Mouse (Mus musculus) forebrain, embryonic 13.5 days (tissue): Measurements from ENCODE around the gene Cdk19. TPM values are rescaled to one million over a fixed set of nuclear protein-coding genes. Genes with fewer than 3 reads are reported as not detected.
A peak's percentile ranks its signal among the peaks of the same experiment; 100 is the strongest.

Source experiments
- ATAC-seq: fragments of 200-750 bp; cut with Nextera tagmentation; 2 replicates; pipeline ENCODE4 v1.8.0; 2017
- H3K27ac ChIP-seq: fragments of 300-500 bp; sonication (generic); 2 replicates; pipeline ENCODE4 v1.5.1; 2015; ENCODE audit warnings: inconsistent platforms, mild to moderate bottlenecking, moderate library complexity
- H3K27me3 ChIP-seq: fragments of 300-500 bp; sonication (generic); 2 replicates; pipeline ENCODE4 v1.6.1; 2015; ENCODE audit warnings: mild to moderate bottlenecking, inconsistent platforms
- H3K36me3 ChIP-seq: fragments of 300-500 bp; sonication (generic); 2 replicates; pipeline ENCODE4 v1.6.1; 2015; ENCODE audit warnings: mild to moderate bottlenecking, inconsistent platforms; ENCODE audit not compliant: poor library complexity, severe bottlenecking
- H3K4me1 ChIP-seq: fragments of 300-500 bp; sonication (generic); 2 replicates; pipeline ENCODE4 v1.6.1; 2015; ENCODE audit warnings: inconsistent platforms
- H3K4me2 ChIP-seq: fragments of 300-500 bp; sonication (generic); 2 replicates; pipeline ENCODE4 v1.6.1; 2015; ENCODE audit warnings: inconsistent platforms, mild to moderate bottlenecking, moderate library complexity
- H3K4me3 ChIP-seq: fragments of 300-500 bp; sonication (generic); 2 replicates; pipeline ENCODE4 v1.5.1; 2015; ENCODE audit warnings: mild to moderate bottlenecking, inconsistent platforms
- H3K9ac ChIP-seq: fragments of 300-500 bp; sonication (generic); 2 replicates; pipeline ENCODE4 v1.6.1; 2015; ENCODE audit warnings: mild to moderate bottlenecking, inconsistent platforms
- H3K9me3 ChIP-seq: fragments of 300-500 bp; sonication (generic); replicated peaks from 2 replicates; pipeline ENCODE4 v1.6.1; 2016; ENCODE audit warnings: inconsistent platforms
- WGBS: fragments of 180-500 bp; shearing (Covaris S2); methylation state at CpG from one replicate; pipeline ENCODE4 v1.1.7; 2015; 5-methylcytosine and 5-hydroxymethylcytosine counted together
- polyA plus RNA-seq: library from polyadenylated mRNA; unstranded; fragments of >200 nt; fragmentation: Nextera tagmentation; extraction: Ambion mirVana; gene quantifications from 2 replicates; pipeline ENCODE4 v1.2.1, GENCODE M21; 2015

The Cdk19 gene
- polyA plus RNA-seq, 1 experiment from 2014 or later, result 11.2 TPM

DNA sequence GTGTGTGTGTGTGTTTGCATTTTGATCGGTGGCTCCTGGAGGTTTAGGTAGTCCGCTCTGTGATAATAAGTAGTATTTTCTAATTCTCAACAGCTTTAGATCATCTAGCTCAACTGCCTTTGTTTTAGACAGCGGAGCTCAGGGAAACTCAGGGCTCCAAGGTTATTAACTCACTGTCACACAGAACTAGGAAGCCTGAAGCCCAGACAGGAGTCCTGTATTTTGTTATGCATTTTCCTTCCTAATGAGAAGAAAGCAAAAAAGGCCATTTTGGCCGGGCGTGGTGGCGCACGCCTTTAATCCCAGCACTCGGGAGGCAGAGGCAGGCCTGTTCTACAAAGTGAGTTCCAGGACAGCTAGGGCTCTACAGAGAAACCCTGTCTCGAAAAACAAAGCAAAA is 14.7 kb downstream of the Cdk19 start:
- 87% methylated on average over 9 of the region's 9 CpGs for WGBS
- Histone ChIP-seq H3K27ac (no peak overlapping the region), H3K27me3 (no peaks in the 10 kb centered on the region), H3K9me3 (no peaks in the 10 kb centered on the region), H3K4me1 (peaks cover 15% of the 10 kb centered on the region), H3K9ac (no peak overlapping the region), H3K36me3 (no peaks in the 10 kb centered on the region), H3K4me3 (no peak overlapping the region), H3K4me2 (no peak overlapping the region)
- no peak for ATAC-seq

DNA sequence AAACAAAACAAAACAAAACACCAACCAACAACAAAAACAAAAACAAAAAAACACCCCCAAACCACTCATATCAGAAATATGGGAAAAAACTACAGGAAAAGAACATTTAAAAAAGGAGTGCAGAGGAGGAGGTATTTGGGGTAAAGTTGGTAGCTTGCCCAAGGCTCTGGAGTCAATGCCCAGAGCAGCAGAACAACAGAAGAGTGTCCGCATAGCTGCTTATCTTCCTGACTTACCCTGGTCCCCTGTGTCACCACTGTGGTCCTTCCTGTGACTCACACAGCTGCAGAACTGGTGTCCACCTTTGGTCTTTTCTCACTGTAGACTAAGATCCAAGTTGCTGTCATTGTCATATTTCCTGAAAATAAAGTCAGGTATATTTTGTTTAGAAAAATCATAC is 15.2 kb downstream of the Cdk19 start:
- peaks cover 15% of the 10 kb centered on the region for H3K4me1 ChIP-seq
- ATAC-seq, result no peak
- 88% methylated on average over 1 of the region's 1 CpGs for WGBS
- no peaks in the 10 kb centered on the region for H3K27me3 ChIP-seq
- no peak overlapping the region for H3K27ac ChIP-seq
- H3K36me3 ChIP-seq, result no peaks in the 10 kb centered on the region
- no peak overlapping the region for H3K9ac ChIP-seq
- no peak overlapping the region for H3K4me3 ChIP-seq
- no peaks in the 10 kb centered on the region for H3K9me3 ChIP-seq
- no peak overlapping the region for H3K4me2 ChIP-seq

DNA sequence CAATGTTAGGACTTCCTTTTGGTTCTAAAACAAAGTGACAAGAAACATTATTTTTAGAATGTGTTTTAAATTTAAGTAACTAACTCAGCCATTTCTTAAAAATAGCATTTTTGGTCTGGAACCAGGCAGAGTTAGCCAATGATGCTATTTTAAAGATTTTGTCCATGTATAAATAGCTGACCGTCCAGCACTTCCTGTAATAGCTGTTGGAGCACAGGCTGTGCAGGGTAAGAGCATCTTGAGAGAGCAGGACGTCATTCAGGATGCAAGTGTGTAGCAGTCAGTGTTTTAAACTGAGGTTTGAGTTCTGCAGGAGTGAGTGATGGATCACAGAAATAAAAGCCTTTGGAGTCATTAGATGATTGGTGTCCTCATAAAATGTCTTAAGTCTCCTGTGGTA is 18.8 kb downstream of the Cdk19 start:
- WGBS, result 81% methylated on average over 2 of the region's 2 CpGs
- no peak overlapping the region for H3K4me3 ChIP-seq
- H3K9ac ChIP-seq, result no peak overlapping the region
- no peak overlapping the region for H3K27ac ChIP-seq
- no peak for ATAC-seq
- no peak overlapping the region for H3K4me2 ChIP-seq
- no peaks in the 10 kb centered on the region for H3K27me3 ChIP-seq
- H3K36me3 ChIP-seq, result no peaks in the 10 kb centered on the region
- 0 out of 2 replicates have a peak, but pooled peaks cover 4% of the 10 kb centered on the region for H3K4me1 ChIP-seq
- no peaks in the 10 kb centered on the region for H3K9me3 ChIP-seq

DNA sequence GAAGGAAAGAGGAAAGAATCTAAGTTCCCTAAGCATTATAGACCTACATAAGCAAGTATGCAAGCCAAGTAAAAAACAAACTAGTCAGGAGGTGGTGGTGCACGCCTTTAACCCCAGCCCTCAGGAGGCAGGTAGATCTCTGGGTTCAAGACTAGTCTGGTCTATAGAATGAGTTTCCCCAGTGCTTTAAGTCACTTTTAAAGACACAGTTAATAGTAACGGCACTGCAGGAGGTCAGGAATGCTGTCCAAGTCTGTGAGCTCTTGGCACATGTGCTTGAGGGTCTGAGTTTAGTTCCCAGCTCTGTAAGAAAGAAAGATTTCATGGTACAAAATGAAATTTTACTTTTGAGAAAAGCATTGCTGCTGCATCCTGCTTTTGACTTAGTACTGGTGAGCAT is 19.8 kb downstream of the Cdk19 start:
- no peak overlapping the region for H3K9ac ChIP-seq
- H3K9me3 ChIP-seq, result no peaks in the 10 kb centered on the region
- H3K4me1 ChIP-seq, result peaks cover 10% of the 10 kb centered on the region
- no peak for ATAC-seq
- 78% methylated on average over 2 of the region's 2 CpGs for whole genome bisulfite sequencing
- no peak overlapping the region for H3K4me2 ChIP-seq
- H3K27me3 ChIP-seq, result no peaks in the 10 kb centered on the region
- H3K27ac ChIP-seq, result no peak overlapping the region
- no peak overlapping the region for H3K4me3 ChIP-seq
- no peaks in the 10 kb centered on the region for H3K36me3 ChIP-seq

DNA sequence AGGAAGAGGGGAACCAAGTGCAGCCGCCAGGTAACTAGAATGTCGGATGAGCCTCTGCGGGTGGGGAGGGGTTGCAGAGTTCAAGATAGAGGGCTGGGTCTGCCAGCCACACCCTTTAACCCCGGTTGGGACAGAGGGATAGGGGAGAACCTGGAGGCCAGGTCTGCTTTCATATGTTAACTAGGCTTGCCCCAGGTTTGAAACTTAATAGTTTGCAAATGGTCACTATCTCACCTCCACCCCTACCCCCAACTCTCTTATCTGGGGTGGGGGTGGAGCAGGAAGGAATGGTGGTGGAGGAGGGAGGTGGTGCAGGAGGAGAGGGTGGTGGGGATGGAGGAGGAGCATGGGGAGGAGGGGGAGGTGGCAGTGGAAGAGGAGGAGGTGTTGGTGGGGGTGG is 23.6 kb downstream of the Cdk19 start:
- Histone ChIP-seq H3K36me3 (no peaks in the 10 kb centered on the region), H3K27me3 (no peaks in the 10 kb centered on the region), H3K4me1 (peaks cover 23% of the 10 kb centered on the region), H3K9ac (no peak overlapping the region), H3K27ac (no peak overlapping the region), H3K9me3 (no peaks in the 10 kb centered on the region), H3K4me3 (no peak overlapping the region), H3K4me2 (no peak overlapping the region)
- ATAC-seq, result no peak
- WGBS, result 36% methylated on average over 4 of the region's 4 CpGs

DNA sequence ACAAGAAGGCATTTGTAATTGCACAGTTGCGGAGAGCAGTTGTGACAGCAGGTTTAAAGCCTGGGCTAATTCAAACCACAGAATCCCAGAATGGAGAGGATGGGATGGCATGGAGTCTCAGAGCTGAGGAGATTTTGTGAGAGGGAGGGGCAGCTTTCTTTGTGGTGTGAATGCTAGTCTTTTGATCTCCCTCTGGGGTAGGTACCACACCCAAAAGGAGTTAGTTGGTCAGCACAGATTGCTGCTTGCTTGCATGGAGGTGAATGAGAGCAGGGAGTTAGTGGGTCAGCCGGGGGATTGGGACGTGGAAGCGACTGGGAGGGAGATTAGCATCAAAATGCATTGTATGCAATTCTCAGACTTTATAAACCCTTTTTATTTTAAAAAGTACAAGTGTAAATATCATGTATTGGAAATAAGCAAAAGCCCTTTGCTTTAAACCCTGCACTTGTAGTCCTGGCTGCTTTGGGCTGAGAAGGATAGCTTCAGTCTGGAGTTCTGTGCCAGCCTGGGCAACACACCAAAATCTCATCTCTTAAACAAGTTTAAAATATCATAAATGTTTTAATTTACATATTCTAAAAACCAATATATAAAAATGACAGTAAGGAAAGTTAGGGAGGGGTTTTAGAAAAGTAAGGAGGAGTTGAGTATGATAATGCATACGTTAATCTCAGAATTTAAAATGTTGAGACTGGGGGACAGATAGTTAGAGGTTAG is 25.4 kb downstream of the Cdk19 start:
- Histone ChIP-seq H3K4me3 (no peak overlapping the region), H3K9ac (no peak overlapping the region), H3K4me1 (peaks cover 23% of the 10 kb centered on the region), H3K9me3 (no peaks in the 10 kb centered on the region), H3K27me3 (no peaks in the 10 kb centered on the region), H3K27ac (no peak overlapping the region), H3K4me2 (no peak overlapping the region), H3K36me3 (no peaks in the 10 kb centered on the region)
- WGBS, result 49% methylated on average over 5 of the region's 5 CpGs
- no peak for ATAC-seq

DNA sequence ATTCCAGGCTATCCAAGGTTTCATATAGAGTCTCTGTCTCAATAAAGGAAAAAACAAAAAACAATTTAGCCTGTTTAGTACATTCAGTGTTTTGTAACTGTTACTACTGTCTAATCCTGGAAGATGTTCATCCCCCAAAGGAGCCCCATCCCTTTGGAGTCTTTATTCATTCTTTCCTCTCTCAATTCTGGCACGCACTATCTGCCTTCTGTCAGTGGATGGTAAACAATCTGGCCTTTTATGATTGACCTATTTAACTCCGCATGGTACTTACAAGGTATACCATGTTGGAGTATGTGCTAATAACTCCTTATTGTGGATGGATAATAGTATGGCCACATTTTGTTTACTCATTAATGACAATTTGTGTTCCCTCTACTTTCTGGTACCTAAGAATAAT is 26.6 kb downstream of the Cdk19 start:
- Histone ChIP-seq H3K27ac (no peak overlapping the region), H3K9me3 (no peaks in the 10 kb centered on the region), H3K4me2 (no peak overlapping the region), H3K9ac (no peak overlapping the region), H3K4me3 (no peak overlapping the region), H3K27me3 (no peaks in the 10 kb centered on the region), H3K4me1 (peaks cover 26% of the 10 kb centered on the region), H3K36me3 (no peaks in the 10 kb centered on the region)
- peak; percentile 45; the same call in 1 of the 2 replicates for ATAC-seq
- 72% methylated on average over 2 of the region's 2 CpGs for WGBS

DNA sequence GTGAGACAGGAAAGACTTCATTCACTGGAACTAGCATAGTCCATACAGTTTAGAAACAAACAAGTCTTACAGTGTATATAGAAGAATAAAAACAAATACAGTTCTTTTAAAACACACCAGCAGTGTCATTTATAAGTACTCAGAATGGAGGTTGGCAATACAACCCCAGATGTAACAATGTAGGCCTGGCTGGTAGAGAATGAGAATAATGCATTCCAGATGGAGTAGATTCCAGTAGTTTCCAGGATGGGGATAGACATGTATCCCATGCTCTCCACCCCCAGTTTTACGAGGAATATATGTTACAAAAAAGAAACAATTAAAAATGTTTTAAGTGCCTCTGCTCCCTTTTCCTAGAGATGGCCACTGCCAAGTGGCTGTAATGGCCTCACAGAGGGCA is 29.2 kb downstream of the Cdk19 start:
- H3K4me2 ChIP-seq, result no peak overlapping the region
- no peaks in the 10 kb centered on the region for H3K36me3 ChIP-seq
- no peaks in the 10 kb centered on the region for H3K9me3 ChIP-seq
- ATAC-seq, result no peak
- no peak overlapping the region for H3K27ac ChIP-seq
- no peak overlapping the region for H3K4me3 ChIP-seq
- no peak overlapping the region for H3K9ac ChIP-seq
- no peaks in the 10 kb centered on the region for H3K27me3 ChIP-seq
- peaks cover 42% of the 10 kb centered on the region for H3K4me1 ChIP-seq
- 85% methylated on average over 1 of the region's 1 CpGs for WGBS

DNA sequence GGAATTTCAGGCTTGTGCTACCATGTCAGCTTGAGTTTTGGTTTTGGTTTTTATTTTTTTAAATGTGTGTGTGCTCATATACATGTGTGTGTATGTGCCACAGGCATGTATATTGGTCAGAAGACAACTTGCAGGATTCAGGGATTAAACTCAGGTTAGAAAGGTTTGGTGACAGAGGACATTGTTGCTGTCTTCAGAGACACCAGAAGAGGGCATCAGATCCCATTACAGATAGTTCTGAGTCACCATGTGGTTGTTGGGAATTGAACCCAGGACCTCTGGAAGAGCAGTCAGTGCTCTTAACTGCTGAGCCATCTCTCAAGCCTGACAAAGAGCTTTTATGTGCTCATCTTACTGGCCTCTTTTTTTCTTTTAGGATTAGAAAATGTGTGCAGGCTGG is 30.8 kb downstream of the Cdk19 start:
- ATAC-seq, result no peak
- Histone ChIP-seq H3K4me1 (peaks cover 35% of the 10 kb centered on the region), H3K27me3 (no peaks in the 10 kb centered on the region), H3K4me3 (no peak overlapping the region), H3K36me3 (no peaks in the 10 kb centered on the region), H3K9me3 (no peaks in the 10 kb centered on the region), H3K4me2 (no peak overlapping the region), H3K27ac (no peak overlapping the region), H3K9ac (no peak overlapping the region)

DNA sequence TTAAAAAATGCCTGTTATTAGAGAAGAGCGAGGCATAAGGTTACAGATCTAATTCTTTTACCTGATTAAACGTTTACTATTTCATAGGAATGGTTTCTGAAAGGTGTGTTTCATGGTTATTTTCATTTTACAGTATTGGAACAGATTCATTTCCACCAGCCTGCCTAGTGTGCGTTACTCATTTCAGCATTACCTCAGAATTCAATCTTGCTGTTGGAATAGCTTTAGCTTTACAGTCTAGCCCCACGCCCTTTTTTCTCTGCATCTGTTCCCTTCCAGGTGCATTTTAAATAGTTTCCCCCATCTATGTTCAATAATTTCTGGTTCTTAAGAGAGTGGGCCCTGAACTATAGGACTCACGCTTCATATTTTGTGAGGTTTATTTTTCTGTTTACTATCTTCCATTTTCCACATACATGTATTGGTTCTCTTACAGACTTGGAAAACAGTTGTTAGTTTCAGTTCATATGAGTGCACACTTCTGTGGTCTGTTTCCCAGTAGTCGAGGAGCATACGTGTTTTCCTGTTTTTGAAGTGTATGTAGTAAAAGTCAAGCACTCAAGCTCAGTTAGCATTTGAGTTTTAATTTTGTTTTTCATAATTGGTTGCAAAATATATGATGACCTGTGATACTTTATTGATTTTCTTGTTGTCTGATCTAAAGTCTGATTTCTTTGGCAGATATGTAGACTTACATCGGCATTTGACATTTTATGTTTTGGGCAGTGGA is 32.0 kb downstream of the Cdk19 start:
- H3K9me3 ChIP-seq, result no peaks in the 10 kb centered on the region
- peak overlapping the region; percentile 46 for H3K4me2 ChIP-seq
- H3K9ac ChIP-seq, result no peak overlapping the region
- WGBS, result 84% methylated on average over 8 of the region's 8 CpGs
- ATAC-seq, result no peak
- H3K36me3 ChIP-seq, result no peaks in the 10 kb centered on the region
- H3K27ac ChIP-seq, result peak overlapping the region; percentile 65
- no peak overlapping the region for H3K4me3 ChIP-seq
- no peaks in the 10 kb centered on the region for H3K27me3 ChIP-seq
- H3K4me1 ChIP-seq, result peaks cover 31% of the 10 kb centered on the region

DNA sequence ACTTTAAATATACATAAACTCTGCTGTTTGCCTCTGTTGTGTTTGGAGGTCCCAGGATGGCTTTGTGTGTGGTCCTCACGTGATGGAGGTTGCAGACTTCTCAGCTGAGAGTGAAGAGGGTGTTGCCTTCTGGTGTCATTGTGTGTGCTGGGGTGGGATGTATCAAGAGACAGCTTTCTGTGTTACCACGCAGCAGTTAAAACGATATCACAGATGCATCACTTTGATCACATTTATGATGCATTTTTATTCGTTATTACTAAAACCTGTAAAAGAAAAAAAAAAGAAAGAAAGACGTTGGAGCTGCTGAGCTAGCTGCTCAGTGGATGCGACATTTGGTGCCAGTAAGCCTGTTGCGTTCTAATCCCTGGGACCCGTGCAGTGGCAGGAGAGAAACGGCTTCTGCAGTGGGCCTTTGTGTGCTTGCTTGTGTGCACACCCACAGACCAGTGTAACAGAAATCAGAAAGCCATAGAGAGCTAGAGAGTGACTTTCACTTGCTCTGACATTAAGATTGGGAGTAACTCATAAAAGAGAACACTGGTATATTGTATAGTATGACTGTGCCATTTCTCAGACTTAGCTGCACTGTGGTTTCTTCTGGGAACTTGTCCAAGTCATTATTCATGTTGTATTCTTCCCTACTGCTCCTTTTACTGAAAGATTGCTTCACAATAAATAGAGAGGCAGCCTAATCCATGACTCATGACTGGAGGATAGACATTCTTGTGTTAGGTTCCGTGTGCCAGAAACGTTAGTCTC is 32.7 kb downstream of the Cdk19 start:
- no peaks in the 10 kb centered on the region for H3K27me3 ChIP-seq
- peak overlapping the region; percentile 46 for H3K4me2 ChIP-seq
- no peaks in the 10 kb centered on the region for H3K36me3 ChIP-seq
- H3K9me3 ChIP-seq, result no peaks in the 10 kb centered on the region
- H3K27ac ChIP-seq, result peak overlapping the region; percentile 65
- peaks cover 31% of the 10 kb centered on the region for H3K4me1 ChIP-seq
- peak; percentile 85 for ATAC-seq
- H3K9ac ChIP-seq, result no peak overlapping the region
- H3K4me3 ChIP-seq, result 0 out of 2 replicates have a peak overlapping the region, but pooled peaks have one; percentile 7
- WGBS, result 14% methylated on average over 11 of the region's 11 CpGs

DNA sequence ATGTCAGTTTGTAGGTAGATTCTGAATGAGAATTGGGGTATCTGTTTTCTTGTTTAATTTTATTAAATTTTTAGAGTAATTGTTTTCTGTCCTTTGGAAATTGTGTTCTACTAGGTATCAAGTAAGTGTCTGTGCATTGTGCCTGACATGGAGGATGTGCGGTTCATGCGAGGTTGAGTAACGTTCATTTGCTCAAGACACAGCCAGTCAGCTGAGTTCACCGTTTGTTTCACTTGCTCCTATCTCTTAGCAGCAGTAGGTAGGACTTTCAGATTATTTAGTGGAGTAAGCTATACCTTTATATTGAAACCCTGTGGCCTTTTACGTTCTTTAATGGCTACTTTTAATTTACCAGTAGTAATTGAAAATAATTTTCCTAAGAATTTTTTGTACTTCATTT is 34.4 kb downstream of the Cdk19 start:
- Histone ChIP-seq H3K4me1 (peaks cover 32% of the 10 kb centered on the region), H3K9me3 (no peaks in the 10 kb centered on the region), H3K36me3 (no peaks in the 10 kb centered on the region), H3K4me2 (no peak overlapping the region), H3K27me3 (no peaks in the 10 kb centered on the region), H3K9ac (no peak overlapping the region), H3K4me3 (no peak overlapping the region), H3K27ac (no peak overlapping the region)
- 97% methylated on average over 5 of the region's 5 CpGs for WGBS
- ATAC-seq, result no peak
